Mouse (Mus musculus): Measurements from ENCODE around the gene Nfat5.

Nfat5 gene

DNA sequence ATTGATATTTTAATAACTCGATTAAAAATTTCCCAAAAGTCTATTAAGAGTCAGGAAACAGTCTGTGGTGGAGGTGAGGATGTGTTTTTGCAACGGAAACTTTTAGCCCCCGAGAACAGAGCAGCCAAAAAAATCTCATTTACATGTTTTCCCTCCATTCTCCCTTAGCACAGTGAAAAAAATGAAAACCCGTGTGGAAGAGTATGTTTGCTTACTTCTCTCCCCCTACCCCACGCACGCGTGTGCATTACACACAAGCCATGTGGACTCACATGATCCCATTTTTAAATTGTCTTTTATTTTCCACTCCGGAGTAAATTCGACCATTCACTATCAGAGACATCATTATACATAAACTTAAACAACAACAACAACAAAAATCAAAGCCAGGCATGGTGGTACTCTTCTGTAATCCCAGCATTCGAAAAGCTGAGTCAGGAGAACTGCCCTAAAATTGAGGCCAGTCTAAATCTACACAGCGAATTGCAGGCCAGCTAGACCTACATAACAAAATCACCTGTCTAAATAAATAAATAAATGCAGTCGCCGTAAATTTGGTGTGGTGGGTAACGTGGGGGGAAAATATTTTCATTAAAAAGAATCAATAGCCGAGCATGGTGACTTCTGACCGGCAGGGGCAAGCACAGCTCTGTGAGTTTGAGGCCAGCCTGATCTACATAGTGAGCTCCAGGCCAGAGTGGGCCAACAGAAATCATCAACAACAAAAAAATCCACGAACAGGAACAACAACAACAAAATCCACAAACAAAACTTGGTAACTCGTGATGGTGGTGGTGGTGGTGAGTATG lies 947 bp upstream of the Nfat5 start:
- DNase-seq, result no peak

DNA sequence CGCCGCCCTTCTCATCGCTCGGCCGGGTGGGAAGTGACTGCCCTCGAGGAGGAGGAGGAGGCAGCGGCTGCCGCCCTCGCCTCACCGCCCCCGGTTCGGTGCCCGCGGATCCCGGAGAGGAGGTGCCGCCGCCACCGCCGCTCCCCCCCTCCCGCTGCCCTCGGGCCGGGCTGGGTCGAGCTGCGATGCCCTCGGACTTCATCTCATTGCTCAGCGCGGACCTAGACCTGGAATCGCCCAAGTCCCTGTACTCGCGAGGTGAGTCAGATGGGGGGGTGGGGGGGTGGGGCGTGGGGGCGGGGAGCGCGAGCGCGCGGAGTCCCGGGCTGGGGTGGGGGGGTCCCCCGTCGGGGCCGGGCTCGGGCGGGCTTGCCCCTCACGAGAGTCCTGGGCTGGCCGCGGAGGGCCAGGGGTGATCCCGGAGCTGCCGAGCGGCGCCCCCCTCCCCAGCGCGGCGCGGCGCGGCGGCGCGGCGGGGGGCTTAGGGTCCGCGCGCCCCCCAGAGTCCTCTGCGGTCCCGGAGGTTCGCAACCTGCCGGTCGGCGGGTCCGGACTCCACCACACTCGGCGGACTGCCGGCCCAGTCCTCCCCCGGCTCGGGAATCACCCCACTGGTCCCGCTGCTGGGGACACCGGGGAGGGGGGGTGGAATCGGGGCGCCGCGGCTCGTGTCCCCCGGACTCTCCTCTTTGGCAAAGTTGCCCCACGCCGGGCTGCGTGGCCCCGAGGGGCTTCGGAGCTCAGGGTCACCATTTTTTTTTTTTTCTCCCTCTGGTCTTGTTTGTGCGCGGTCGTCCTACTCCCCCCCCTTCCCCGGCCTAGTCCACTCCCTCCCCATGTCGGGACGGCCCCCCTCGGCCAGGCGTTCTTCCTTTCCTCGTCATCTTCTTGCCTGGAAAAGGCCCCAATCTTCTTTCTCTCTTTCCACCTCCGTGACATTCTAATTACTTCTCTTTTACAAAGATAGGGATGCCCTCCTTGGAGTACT lies 665 bp downstream of the Nfat5 start:
- peak; percentile 75 for DNase-seq

GRCm38 (mm10) chr8:107295450-107295849 lies 2.2 kb downstream of the Nfat5 start:
- DNase-seq, result no peak

DNA sequence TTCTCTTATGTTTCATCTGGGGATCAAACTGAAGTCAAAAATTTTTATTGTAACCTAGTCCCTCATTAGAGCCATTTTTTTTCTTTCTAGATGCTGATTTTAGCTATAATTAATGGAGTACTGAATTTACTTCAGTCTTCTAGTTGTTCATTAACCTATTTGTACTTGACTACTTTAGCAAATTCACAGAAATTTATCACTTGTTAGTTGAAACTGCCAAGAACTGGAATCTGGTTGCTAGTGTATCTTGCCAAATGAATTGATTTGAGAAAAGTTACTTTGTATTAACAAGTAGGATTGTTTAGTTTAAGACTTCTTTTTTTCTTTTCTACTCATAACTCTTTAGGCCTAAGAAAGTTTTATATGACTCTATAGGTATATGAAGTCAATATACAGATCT lies 18.6 kb downstream of the Nfat5 start:
- DNase-seq, result no peak

GRCm38 (mm10) chr8:107324142-107324541 lies 30.9 kb downstream of the Nfat5 start:
- DNase-seq, result peak; percentile 79

- DNase-seq, result no peak
These were observed 36.3 kb downstream of the Nfat5 start for GRCm38 (mm10) chr8:107329595-107329994.

DNA sequence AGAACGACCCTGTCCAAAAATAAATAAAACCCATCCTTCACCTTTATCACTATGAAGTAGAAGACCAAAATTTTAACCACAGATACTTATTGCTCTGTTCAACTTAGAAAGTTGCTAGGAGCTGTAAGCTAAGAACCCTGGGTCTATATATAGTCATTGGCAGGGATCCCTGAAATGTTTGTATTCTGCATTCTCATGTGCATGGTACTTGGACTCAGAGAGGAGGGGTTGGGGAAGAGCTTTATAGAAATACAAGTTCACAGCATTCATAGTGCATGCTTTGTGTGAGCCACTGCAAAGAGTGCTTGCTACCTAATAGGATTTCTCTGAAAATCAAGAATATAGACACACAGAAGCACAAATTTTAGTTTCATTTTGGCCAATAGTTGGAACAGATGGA lies 43.2 kb downstream of the Nfat5 start:
- no peak for DNase-seq

DNA sequence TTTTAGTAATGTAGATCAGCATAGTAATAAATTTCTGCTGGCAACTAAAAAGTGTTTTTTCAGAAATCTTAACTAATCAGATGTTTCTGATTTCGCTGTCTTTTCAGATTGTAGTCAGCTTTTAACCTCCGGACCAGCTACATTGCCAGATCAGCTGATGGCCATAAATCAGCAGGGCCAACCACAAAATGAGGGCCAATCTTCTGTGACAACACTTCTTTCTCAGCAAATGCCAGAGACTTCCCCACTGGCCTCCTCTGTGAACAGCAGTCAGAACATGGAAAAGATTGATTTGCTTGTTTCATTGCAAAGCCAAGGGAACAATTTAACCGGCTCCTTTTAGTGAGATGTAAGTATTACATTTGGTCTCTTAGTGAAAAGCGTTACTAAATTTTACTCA lies 77.0 kb downstream of the Nfat5 start:
- no peak for DNase-seq

- DNase-seq, result no peak
These were observed 84.1 kb downstream of the Nfat5 start for GRCm38 (mm10) chr8:107377346-107377745.

DNA sequence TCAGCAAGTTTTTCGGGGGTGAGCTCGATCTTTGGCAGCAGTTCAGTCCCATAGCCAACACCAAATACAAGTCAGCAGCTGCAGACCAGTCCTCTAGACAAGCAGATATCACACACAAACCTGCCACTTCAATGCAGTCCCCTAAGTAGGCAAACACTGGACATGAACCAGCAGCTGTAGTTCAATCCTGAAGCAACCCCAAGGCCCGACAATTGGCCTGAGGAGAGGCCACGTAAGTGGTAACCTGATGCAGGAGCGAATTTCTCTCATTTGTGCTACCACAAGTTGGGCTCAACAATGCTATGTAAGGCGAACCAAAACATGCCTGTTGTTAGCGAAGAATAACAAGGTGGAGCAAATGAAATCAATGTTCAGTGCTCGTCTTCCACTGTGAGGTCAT lies 87.5 kb downstream of the Nfat5 start:
- DNase-seq, result no peak

DNA sequence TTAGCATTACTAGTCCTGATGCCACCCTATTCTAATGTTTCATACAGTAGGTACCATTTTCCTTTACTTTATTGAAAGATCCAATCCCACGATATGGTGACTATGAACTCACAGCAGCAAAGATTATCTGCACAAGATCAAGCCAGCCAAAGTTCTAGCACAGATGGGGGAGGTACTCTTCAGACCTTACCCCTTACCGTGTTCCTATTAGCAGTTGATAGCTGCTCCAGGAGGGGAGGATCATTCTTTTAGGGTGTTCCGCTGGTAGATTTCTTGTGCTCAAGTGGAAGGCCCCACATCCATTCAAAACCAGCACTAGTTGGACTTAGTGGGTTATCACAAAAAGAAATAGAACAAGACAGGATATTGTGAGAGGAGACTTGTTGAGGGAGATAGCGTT lies 88.4 kb downstream of the Nfat5 start:
- no peak for DNase-seq

- no peak for DNase-seq
These were observed 89.6 kb downstream of the Nfat5 start for GRCm38 (mm10) chr8:107382898-107383297.

GRCm38 (mm10) chr8:107384651-107385050 lies 91.4 kb downstream of the Nfat5 start:
- DNase-seq, result no peak

DNA sequence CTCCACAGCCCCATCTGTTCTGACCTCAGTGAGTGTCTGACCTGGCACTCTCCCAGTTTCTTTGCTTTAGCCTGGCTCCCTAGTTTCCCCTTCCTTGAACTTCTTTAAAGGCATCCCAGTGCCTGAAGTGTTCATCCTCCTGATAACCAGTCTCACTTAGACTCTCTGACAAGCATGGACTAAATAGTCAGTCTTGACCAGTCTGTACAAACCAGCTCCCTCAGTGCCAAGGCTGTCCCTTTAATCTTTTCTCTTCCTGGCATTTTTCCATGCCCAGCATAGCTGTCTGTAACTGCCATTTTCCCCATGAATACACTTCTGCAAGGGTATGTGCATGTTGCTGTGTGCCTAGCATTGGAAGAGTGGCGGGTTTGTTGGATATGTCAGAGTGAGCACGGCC lies 91.8 kb downstream of the Nfat5 start:
- no peak for DNase-seq

GRCm38 (mm10) chr8:107386171-107386570 lies 92.9 kb downstream of the Nfat5 start:
- DNase-seq, result no peak

DNA sequence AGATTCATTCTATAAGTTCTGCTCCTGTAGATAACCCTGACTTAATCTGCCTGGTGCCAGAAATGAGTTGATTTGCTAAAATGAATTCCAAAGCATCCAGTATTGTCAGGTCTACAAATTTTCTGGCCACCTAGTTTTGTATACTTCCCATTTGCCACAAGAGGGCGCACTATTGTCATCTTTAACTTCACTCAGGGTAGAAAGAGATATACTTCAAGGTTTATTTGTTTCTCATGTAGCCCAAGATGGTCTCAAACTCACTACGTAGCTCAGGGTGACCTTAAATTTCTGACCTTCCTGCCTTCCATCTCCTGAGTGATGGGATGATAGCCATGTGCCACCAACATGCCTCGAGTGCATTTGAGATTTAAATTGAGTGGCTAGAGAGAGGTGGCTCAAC lies 93.4 kb downstream of the Nfat5 start:
- no peak for DNase-seq

- DNase-seq, result no peak
These were observed 94.6 kb downstream of the Nfat5 start for GRCm38 (mm10) chr8:107387861-107388260.

DNA sequence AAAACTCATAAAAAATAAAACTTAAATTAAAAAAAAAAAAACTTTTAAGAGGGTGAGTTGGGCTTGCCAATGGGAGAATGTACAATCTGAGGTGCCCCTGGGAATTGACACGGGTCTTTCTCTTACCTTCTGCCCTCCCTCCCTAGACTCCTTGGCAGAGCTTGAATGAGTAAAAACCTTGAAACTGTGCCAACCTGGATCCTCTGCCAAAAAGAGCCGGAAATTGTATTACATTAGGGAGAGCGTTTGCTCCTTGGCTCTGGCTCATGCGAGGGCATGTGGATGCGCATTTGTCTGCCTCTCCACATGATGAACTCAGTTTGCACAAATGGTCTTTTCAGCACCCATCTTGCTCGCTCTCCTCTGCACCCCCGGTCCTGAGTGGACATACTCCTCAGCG lies 96.3 kb downstream of the Nfat5 start:
- DNase-seq, result peak; percentile 48

- no peak for DNase-seq
These were observed 97.3 kb downstream of the Nfat5 start for GRCm38 (mm10) chr8:107390476-107391135.

DNA sequence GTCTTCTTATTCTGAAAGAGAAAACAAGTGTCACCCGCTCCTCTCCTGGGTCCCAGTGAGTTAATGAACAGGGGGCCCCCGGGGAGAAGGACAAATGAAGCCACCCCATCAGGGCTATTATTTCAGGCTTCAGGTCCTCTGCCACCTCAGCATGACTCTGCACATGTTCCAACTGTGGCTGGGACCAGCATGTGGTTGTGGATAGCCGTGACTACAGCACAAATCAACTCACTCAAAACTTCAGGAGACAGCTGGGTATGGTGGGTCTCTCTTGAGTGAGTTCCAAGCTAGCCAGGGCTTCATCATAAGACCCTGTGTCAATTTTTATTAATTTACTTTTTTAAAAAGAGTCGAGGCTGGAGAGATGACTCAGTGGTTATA lies 97.9 kb downstream of the Nfat5 start:
- no peak for DNase-seq

- no peak for DNase-seq
These were observed 102.1 kb downstream of the Nfat5 start for GRCm38 (mm10) chr8:107395397-107395796.

DNA sequence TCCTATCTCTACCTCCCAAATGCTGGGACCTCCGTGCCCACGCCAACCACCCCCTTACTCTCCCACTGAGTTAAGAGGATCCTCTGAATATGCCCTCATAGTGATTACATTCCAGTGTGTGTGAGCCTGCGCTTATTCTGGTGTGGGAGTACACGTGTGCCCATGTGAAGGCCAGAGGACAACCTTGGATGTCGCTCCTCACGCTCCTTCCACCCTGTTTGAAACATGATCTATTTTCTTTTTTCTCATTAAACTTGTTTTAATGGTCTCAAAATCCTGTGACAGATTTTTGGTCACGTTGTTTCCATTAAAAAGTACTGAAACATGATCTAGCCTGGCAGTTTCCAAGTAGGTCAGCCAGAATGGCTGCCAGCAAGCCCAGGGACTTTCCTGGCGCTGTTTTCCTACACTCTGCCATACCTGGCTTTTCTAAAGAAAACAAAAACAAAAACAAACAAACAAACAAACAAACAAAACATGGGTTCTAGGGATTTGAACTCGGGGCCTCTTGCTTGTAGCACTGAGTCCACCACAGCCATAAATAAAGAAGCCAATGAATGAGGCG lies 102.9 kb downstream of the Nfat5 start:
- no peak for DNase-seq

- no peak for DNase-seq
These were observed 104.4 kb downstream of the Nfat5 start for GRCm38 (mm10) chr8:107397665-107398064.
